Mouse (Mus musculus): ENCODE measurements at regions not wholly inside any gene's neighbourhood (a gene's known extent, or its start where the extent isn't known, plus 50 kb on each side); places are given as distances from the start of the nearest gene placed in this dataset.

GRCm38 (mm10) chr9:61816589-61817179 lies 97.7 kb downstream of the Rplp1 start:
- WGBS (ENCODE audit: insufficient replicate concordance) = 63% methylated on average over 11 of the region's 11 CpGs
- Histone ChIP-seq H3K4me2 (ENCODE audit: low read depth) (no peak overlapping the region), H3K9me3 (ENCODE audit: control insufficient read depth, low read length) (no peaks in the 10 kb centered on the region), H3K4me3 (ENCODE audit: insufficient read depth in 1 of 2, low read depth in 2 of 2, low read length in 2 of 2) (no peak overlapping the region), H3K4me1 (replicated peaks; ENCODE audit: control insufficient read depth in 2 of 2, insufficient read depth in 2 of 2, low read length in 1 of 2) (peaks cover 0 to 7% of the 10 kb centered on the region in 2 experiments; a peak in 2 of 4 replicates), H3K27me3 (ENCODE audit: control insufficient read depth, insufficient read depth, low read length) (no peaks in the 10 kb centered on the region), H3K9ac (replicated peaks) (no peak overlapping the region), H3K27ac (no peak overlapping the region), H3K36me3 (replicated peaks; ENCODE audit: control insufficient read depth, insufficient read depth, low read depth) (no peaks in the 10 kb centered on the region)
- DNase-seq (ENCODE audit: low read depth in 3 of 3, low spot score in 3 of 3) (no peak), ATAC-seq (ENCODE audit: insufficient read depth) (no peak)
- TF ChIP-seq CTCF (IDR thresholded peaks at IDR 0.05; ENCODE audit: low read depth) = no peak
- no peak for TF ChIP-seq EP300 (IDR thresholded peaks at IDR 0.05; ENCODE audit: low read depth)

- no peak overlapping the region for H3K9ac ChIP-seq (replicated peaks)
- H3K4me2 ChIP-seq (ENCODE audit: low read depth) = no peak overlapping the region
- no peaks in the 10 kb centered on the region for H3K36me3 ChIP-seq (replicated peaks; ENCODE audit: control insufficient read depth, insufficient read depth, low read depth)
- no peaks in the 10 kb centered on the region for H3K9me3 ChIP-seq (ENCODE audit: control insufficient read depth, low read length)
- no peak overlapping the region for H3K27ac ChIP-seq
- no peaks in the 10 kb centered on the region for H3K27me3 ChIP-seq (ENCODE audit: control insufficient read depth, insufficient read depth, low read length)
- H3K4me1 ChIP-seq (replicated peaks; ENCODE audit: control insufficient read depth in 2 of 2, insufficient read depth in 2 of 2, low read length in 1 of 2) = peaks cover 0 to 7% of the 10 kb centered on the region in 2 experiments; a peak in 2 of 4 replicates
- ATAC-seq (ENCODE audit: insufficient read depth) (no peak), DNase-seq (ENCODE audit: low read depth in 3 of 3, low spot score in 3 of 3) (no peak)
- no peak overlapping the region for H3K4me3 ChIP-seq (ENCODE audit: insufficient read depth in 1 of 2, low read depth in 2 of 2, low read length in 2 of 2)
- TF ChIP-seq CTCF (IDR thresholded peaks at IDR 0.05; ENCODE audit: low read depth) (0 out of 2 replicates have a peak, but pooled peaks have one; percentile 22), EP300 (IDR thresholded peaks at IDR 0.05; ENCODE audit: low read depth) (no peak)
- WGBS (ENCODE audit: insufficient replicate concordance) = 44% methylated on average over 10 of the region's 10 CpGs
These were observed 98.3 kb downstream of the Rplp1 start for GRCm38 (mm10) chr9:61815995-61816394.

- Histone ChIP-seq H3K9ac (replicated peaks) (no peak overlapping the region), H3K4me3 (ENCODE audit: insufficient read depth in 1 of 2, low read depth in 2 of 2, low read length in 2 of 2) (no peak overlapping the region), H3K27me3 (ENCODE audit: control insufficient read depth, insufficient read depth, low read length) (no peaks in the 10 kb centered on the region), H3K4me2 (ENCODE audit: low read depth) (no peak overlapping the region), H3K4me1 (replicated peaks; ENCODE audit: control insufficient read depth in 2 of 2, insufficient read depth in 2 of 2, low read length in 1 of 2) (peaks cover 0 to 9% of the 10 kb centered on the region in 2 experiments; a peak in 2 of 4 replicates), H3K9me3 (ENCODE audit: control insufficient read depth, low read length) (no peaks in the 10 kb centered on the region), H3K27ac (no peak overlapping the region), H3K36me3 (replicated peaks; ENCODE audit: control insufficient read depth, insufficient read depth, low read depth) (no peaks in the 10 kb centered on the region)
- DNase-seq (ENCODE audit: low read depth in 3 of 3, low spot score in 3 of 3) (no peak), ATAC-seq (ENCODE audit: insufficient read depth) (no peak)
- WGBS (ENCODE audit: insufficient replicate concordance) = 57% methylated on average over 3 of the region's 3 CpGs
- TF ChIP-seq CTCF (IDR thresholded peaks at IDR 0.05; ENCODE audit: low read depth) = no peak
These were observed 101.1 kb downstream of the Rplp1 start for GRCm38 (mm10) chr9:61813291-61813690.

- Histone ChIP-seq H3K27ac (no peak overlapping the region), H3K4me1 (replicated peaks; ENCODE audit: control insufficient read depth in 2 of 2, insufficient read depth in 2 of 2, low read length in 1 of 2) (peaks cover 0 to 9% of the 10 kb centered on the region in 2 experiments; a peak in 2 of 4 replicates), H3K4me3 (ENCODE audit: insufficient read depth in 1 of 2, low read depth in 2 of 2, low read length in 2 of 2) (no peak overlapping the region), H3K4me2 (ENCODE audit: low read depth) (no peak overlapping the region), H3K9ac (replicated peaks) (no peak overlapping the region), H3K27me3 (ENCODE audit: control insufficient read depth, insufficient read depth, low read length) (no peaks in the 10 kb centered on the region), H3K9me3 (ENCODE audit: control insufficient read depth, low read length) (no peaks in the 10 kb centered on the region), H3K36me3 (replicated peaks; ENCODE audit: control insufficient read depth, insufficient read depth, low read depth) (no peaks in the 10 kb centered on the region)
- WGBS (ENCODE audit: insufficient replicate concordance) = 66% methylated on average over 9 of the region's 9 CpGs
- no peak for TF ChIP-seq EP300 (IDR thresholded peaks at IDR 0.05; ENCODE audit: low read depth)
- no peak for TF ChIP-seq CTCF (IDR thresholded peaks at IDR 0.05; ENCODE audit: low read depth)
- DNase-seq (ENCODE audit: low read depth in 3 of 3, low spot score in 3 of 3) (peak in 2 of 3 experiments; percentile 6 to 15), ATAC-seq (ENCODE audit: insufficient read depth) (peak; percentile 35; the same call in 1 of the 2 replicates)
These were observed 102.0 kb downstream of the Rplp1 start for GRCm38 (mm10) chr9:61812315-61812714.

DNA sequence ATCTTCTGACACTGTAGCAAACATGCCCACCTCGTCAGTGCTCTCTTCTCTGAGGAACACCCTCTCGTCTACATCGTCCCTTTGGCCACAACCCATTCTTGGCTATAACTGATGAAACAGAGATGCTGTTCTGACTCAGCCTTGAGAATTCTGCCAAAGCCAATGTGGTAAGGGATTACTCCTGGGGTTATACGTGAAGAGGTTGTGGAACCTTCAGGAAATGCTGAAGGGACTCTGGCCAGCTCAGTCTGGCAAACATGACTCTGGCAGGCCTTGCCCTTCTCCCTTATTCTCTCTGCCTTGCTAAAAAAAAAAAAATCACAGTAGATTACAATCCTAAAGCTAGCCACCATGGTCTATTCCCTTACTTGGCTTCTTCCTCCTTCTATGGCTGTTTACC lies 103.9 kb downstream of the Rplp1 start:
- Histone ChIP-seq H3K36me3 (replicated peaks; ENCODE audit: control insufficient read depth, insufficient read depth, low read depth) (no peaks in the 10 kb centered on the region), H3K9me3 (ENCODE audit: control insufficient read depth, low read length) (no peaks in the 10 kb centered on the region), H3K4me2 (ENCODE audit: low read depth) (no peak overlapping the region), H3K4me1 (replicated peaks; ENCODE audit: control insufficient read depth in 2 of 2, insufficient read depth in 2 of 2, low read length in 1 of 2) (peaks cover 0 to 7% of the 10 kb centered on the region in 2 experiments; a peak in 2 of 4 replicates), H3K9ac (replicated peaks) (no peak overlapping the region), H3K27me3 (ENCODE audit: control insufficient read depth, insufficient read depth, low read length) (no peaks in the 10 kb centered on the region), H3K27ac (no peak overlapping the region), H3K4me3 (ENCODE audit: insufficient read depth in 1 of 2, low read depth in 2 of 2, low read length in 2 of 2) (no peak overlapping the region)
- 44% methylated on average over 4 of the region's 4 CpGs for WGBS (ENCODE audit: insufficient replicate concordance)
- no peak for TF ChIP-seq CTCF (IDR thresholded peaks at IDR 0.05; ENCODE audit: low read depth)
- TF ChIP-seq EP300 (IDR thresholded peaks at IDR 0.05; ENCODE audit: low read depth) = no peak
- DNase-seq (ENCODE audit: low read depth in 3 of 3, low spot score in 3 of 3) (no peak), ATAC-seq (ENCODE audit: insufficient read depth) (no peak)
